Mouse (Mus musculus) bone marrow, adult 2 months (tissue): ENCODE measurements around the gene Rtca.

Experiments used
- CTCF ChIP-seq: fragments of 200-500 bp; IDR thresholded peaks from 2 replicates; pipeline ENCODE4 v1.5.1; 2011; ENCODE audit warnings: low read length, control low read depth; ENCODE audit not compliant: control insufficient read depth, insufficient read depth
- POLR2A ChIP-seq: fragments of 200-500 bp; IDR thresholded peaks from 2 replicates; pipeline ENCODE4 v1.6.1; 2011; ENCODE audit warnings: low read depth, mild to moderate bottlenecking, control low read depth, low read length, borderline replicate concordance; ENCODE audit not compliant: control insufficient read depth

DNA sequence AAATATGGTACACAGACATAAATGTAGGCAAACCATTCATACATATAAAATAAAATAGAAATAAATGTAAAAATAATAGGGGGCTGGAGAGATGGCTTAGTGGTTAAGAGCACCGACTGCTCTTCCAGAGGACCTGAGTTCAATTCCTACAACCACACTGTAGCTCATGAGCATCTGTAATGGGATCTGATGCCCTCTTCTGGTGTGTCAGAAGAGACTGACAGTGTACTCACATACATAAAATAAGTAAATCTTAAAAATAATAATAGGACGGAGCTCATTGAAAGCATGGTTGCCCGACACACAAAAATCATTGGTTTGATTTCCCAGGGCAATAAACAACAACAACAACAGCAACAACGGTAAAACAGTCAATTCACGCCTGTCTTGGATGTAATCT, 17.1 kb downstream of the Rtca start:
- no peak for TF ChIP-seq CTCF
- TF ChIP-seq POLR2A: no peak
